Mouse (Mus musculus) adrenal gland, postnatal 10 days (tissue): ENCODE measurements at regions not wholly inside any gene's neighbourhood (a gene's known extent, or its start where the extent isn't known, plus 50 kb on each side); places are given as distances from the start of the nearest gene placed in this dataset.

Source experiments
- DNase-seq: peaks from one replicate; pipeline ENCODE4 v3.0.0; 2021; ENCODE audit warnings: mixed read lengths

DNA sequence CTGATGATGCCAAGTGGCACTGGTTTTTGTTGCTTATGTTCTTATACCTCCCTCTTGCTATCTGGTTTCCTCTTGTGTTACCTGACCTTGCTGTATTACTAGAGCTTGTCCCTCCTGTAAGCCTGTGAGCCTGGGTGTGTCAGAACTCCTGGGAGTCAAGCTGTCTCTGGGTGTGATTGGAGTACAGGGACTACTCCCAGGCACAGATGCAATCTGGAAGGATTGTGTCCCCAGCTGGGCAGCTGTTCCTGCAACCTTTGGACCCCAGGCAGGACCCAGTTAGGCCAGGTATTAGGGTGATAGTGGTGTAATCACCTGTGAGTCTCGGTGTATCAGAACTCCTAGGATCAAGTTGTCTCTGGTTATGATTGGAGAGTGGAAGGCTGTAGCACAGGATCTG is 97.4 kb upstream of the Dock11 start:
- no peak for DNase-seq

DNA sequence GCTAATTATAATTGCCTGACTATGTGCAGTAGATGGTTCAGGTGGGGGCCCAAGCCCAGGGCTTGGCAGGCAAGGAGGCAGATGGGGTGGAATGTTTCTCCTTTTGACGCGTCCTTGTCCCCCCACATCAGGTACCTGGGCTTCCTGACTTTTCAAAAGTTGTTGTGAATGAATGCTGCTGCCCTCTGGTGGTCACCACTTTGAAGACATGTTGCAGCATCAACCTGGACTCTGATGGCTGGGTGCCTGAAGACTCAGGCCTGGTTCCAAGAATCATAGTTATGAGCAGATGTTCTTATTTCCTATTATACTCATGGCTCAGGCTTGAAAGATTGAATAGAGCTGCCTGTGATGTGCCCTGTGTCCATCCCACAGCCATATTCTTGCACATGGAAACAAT is 75.4 kb upstream of the Dock11 start:
- DNase-seq = peak; percentile 31

DNA sequence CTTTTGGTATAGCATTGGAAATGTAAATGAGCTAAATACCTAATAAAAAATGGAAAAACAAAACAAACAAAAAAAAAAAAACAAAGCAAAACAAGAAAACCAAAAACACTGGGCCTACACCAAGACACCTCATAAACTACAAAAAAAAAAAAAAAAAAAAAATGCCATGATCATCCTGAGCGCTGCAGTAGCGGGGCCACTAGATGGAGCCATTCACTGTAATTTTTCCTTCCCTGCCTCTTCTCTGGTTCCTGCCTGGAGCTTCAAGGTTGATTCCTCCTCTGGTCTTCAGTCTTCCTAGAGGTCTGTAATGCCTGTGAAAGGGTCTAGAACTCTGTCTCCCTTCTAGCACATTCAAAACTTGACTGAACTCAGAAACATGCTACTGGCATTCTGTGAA is 54.2 kb upstream of the Dock11 start:
- peak; percentile 36 for DNase-seq

DNA sequence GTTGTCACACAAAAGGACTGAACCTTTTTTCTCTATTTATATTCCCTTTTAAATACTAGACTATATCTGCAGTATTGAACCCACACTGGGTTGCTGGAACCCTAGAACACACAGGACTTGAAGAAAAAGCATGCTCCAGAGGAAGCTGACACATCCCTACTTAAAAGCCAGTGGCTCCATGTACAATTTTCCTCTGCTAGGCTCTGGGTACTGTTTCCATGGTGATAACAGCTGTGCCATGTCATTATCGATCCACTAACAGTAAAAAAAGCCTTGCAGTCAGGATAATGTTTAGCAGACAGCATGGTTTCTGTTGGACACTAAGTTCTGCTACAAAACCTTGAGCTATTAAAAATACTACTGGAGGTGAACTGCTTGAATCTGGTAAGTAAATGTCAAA is 50.6 kb upstream of the Dock11 start:
- no peak for DNase-seq
